Mouse (Mus musculus) stomach, embryonic 14.5 days (tissue): Measurements from ENCODE around the gene Map7. TPM values are rescaled to one million over a fixed set of nuclear protein-coding genes. Genes with fewer than 3 reads are reported as not detected.
A peak's percentile ranks its signal among the peaks of the same experiment; 100 is the strongest.

Experiments used
- ATAC-seq: fragments of 200-750 bp; cut with Nextera tagmentation; 2 replicates; pipeline ENCODE4 v1.8.0; 2017; ENCODE audit warnings: low read depth, moderate TSS enrichment; ENCODE audit not compliant: insufficient number of reproducible peaks, insufficient read depth, low FRiP score
- H3K27ac ChIP-seq: fragments of 300-500 bp; sonication (generic); 2 replicates; pipeline ENCODE4 v1.5.1; 2014; ENCODE audit warnings: mild to moderate bottlenecking, low read length, moderate library complexity, mixed read lengths
- H3K27me3 ChIP-seq: fragments of 300-500 bp; sonication (generic); 2 replicates; pipeline ENCODE4 v1.6.1; 2014; ENCODE audit warnings: low read length, control low read depth, mixed read lengths; ENCODE audit not compliant: control insufficient read depth, insufficient read depth
- H3K36me3 ChIP-seq: fragments of 300-500 bp; sonication (generic); 2 replicates; pipeline ENCODE4 v1.6.1; 2014; ENCODE audit warnings: mild to moderate bottlenecking, control low read depth, low read length, moderate library complexity, mixed read lengths; ENCODE audit not compliant: control insufficient read depth, insufficient read depth
- H3K4me1 ChIP-seq: fragments of 300-500 bp; sonication (generic); 2 replicates; pipeline ENCODE4 v1.6.1; 2014; ENCODE audit warnings: low read length, control low read depth, mixed read lengths; ENCODE audit not compliant: control insufficient read depth, insufficient read depth
- H3K4me2 ChIP-seq: fragments of 300-500 bp; sonication (generic); replicated peaks from 2 replicates; pipeline ENCODE4 v1.6.1; 2014; ENCODE audit warnings: low read depth, low read length, control low read depth
- H3K4me3 ChIP-seq: fragments of 300-500 bp; sonication (generic); 2 replicates; pipeline ENCODE4 v1.5.1; 2014; ENCODE audit warnings: low read depth, low read length, control low read depth
- H3K9ac ChIP-seq: fragments of 300-500 bp; sonication (generic); replicated peaks from 2 replicates; pipeline ENCODE4 v1.6.1; 2014; ENCODE audit warnings: low read depth, mild to moderate bottlenecking, control low read depth, low read length, moderate library complexity, mixed read lengths
- H3K9me3 ChIP-seq: fragments of 300-500 bp; sonication (generic); 2 replicates; pipeline ENCODE4 v1.6.1; 2016; ENCODE audit warnings: low read depth, low read length, control low read depth; ENCODE audit not compliant: control insufficient read depth
- WGBS: fragments of 180-500 bp; shearing (Covaris S2); extraction: QIAGEN DNeasy Blood & Tissue Kit; methylation state at CpG from one replicate; pipeline ENCODE4 v1.1.7; 2014; 5-methylcytosine and 5-hydroxymethylcytosine counted together
- polyA plus RNA-seq: library from polyadenylated mRNA; unstranded; fragments of >200 nt; fragmentation: Nextera tagmentation; extraction: Ambion mirVana; gene quantifications from 2 replicates; pipeline ENCODE4 v1.2.1, GENCODE M21; 2014

Gene Map7
- polyA plus RNA-seq, 1 experiment from 2014 or later = 12.0 TPM

DNA sequence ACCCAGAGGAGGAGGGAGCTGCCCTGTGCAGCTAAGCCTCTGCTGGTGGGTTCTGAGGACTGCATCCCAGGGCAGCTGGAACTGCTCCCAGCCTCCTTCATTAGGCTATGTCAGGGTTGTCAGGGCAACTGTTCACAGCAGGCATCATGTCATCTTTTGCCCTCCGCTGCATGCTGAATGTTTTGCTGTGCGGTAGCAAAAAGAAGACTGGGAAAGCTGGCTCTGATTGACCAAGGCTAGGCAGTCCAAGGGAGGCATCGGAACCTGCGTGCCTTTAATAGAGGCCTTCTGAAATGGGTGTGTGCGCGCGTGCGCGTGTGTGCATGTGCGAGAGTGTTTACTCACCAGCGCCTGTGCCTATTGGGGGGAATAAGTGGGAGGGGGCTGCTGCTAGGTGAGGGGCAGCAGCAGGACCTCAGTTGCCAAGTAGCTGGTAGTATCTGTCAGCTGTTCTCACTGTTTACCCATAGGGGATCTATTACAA is 22.4 kb downstream of the Map7 start:
- peaks cover 13% of the 10 kb centered on the region; the same call in 1 of the 2 replicates for H3K4me1 ChIP-seq
- WGBS = 12% methylated on average over 11 of the region's 11 CpGs

DNA sequence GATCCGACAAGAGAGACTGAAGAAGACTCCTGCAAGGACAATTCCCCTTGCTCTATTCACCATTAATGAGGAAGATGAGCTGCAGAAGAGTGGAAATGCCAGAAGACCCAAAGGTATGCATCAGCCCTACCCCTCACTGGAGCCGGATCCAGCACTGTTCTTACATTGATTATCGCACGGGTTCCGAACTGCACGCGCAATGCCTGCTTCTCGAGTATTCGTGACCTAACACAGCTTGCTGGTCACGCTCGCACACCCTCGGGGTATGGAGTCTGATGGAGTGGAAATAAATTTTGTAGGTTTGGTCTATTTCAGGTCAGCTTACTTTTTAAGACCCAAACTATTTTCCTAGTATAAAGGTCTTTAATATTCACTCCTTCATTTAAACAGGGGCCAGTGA is 22.9 kb downstream of the Map7 start:
- 58% methylated on average over 12 of the region's 12 CpGs for WGBS
- ATAC-seq = no peak
- no peak overlapping the region for H3K4me2 ChIP-seq
- no peak overlapping the region for H3K27ac ChIP-seq
- peaks cover 13% of the 10 kb centered on the region; the same call in 1 of the 2 replicates for H3K4me1 ChIP-seq
- no peaks in the 10 kb centered on the region for H3K36me3 ChIP-seq
- H3K4me3 ChIP-seq = no peak overlapping the region
- H3K27me3 ChIP-seq = no peaks in the 10 kb centered on the region
- no peak overlapping the region for H3K9ac ChIP-seq
- H3K9me3 ChIP-seq = no peaks in the 10 kb centered on the region

More for the DNA sequence above, 22.4 kb downstream of the Map7 start:
- no peaks in the 10 kb centered on the region for H3K27me3 ChIP-seq
- H3K4me2 ChIP-seq = peak overlapping the region; percentile 48
- peak overlapping the region; percentile 71; the same call in 1 of the 2 replicates for H3K27ac ChIP-seq
- peak; percentile 89 for ATAC-seq
- H3K36me3 ChIP-seq = no peaks in the 10 kb centered on the region
- H3K4me3 ChIP-seq = peak overlapping the region; percentile 16; the same call in 1 of the 2 replicates
- no peak overlapping the region; the same call in 1 of the 2 replicates for H3K9ac ChIP-seq
- H3K9me3 ChIP-seq = no peaks in the 10 kb centered on the region

DNA sequence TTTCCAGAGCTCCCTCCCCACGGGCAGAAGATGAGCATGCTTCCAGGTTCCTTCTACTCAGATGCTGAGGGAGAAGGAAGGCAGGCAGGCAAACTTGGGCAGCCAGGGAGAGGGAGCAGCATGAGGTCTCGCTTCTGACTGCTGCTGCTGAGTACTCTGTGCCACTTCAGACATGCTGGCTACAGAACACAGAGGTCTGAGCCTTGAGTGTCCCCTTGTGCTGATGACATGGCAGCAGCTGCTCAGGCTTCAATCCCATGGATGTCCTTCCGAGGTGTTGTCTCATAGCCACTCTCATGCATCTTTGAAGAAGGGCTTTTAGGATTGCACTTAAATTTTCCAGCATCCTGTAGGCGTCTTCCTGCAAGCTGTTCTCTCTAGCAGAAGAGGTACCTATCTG is 23.5 kb downstream of the Map7 start:
- no peaks in the 10 kb centered on the region for H3K27me3 ChIP-seq
- H3K9me3 ChIP-seq = no peaks in the 10 kb centered on the region
- H3K27ac ChIP-seq = no peak overlapping the region
- no peak overlapping the region for H3K4me2 ChIP-seq
- H3K4me1 ChIP-seq = peaks cover 13% of the 10 kb centered on the region; the same call in 1 of the 2 replicates
- no peak overlapping the region for H3K9ac ChIP-seq
- H3K36me3 ChIP-seq = no peaks in the 10 kb centered on the region
- 43% methylated on average over 4 of the region's 4 CpGs for WGBS
- no peak for ATAC-seq
- no peak overlapping the region for H3K4me3 ChIP-seq

DNA sequence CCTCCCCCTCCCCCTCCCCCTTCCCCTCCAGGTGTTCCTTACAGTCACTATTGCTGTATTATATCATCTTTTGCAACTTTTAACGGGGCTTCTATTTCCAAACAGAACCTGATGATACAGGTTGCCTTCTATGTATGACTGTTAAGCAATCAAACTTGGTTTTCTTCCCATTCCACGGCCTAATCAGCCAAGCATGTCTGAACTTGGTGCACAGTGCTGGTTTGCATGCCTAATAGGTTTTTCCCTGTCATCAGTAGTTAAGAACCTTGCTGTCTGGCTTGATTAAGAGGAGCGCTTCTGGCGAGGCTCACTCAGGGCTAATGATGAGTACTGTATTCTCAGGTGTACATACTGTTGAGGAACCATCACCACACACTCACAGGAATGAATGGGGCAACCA is 25.5 kb downstream of the Map7 start:
- H3K27ac ChIP-seq = no peak overlapping the region

DNA sequence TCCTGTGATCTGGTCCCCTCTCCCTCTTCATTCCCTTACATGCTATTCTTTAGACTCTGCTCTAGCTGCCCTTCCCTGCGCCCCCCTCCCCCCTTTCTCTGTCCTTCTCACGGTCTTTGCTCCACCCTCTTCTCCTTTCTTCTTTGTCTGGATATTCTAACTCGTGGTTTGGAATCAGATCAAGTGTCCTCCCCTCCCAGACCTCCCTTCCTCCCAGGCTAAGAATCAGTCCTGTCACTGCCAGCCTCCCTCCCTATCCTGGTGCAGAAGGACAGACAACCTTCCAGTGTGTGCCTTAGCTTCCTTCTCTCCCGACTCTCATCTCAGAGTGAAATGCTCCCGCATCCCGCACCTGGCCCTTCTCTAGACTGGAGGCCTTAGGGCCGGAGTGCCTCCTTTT is 27.8 kb downstream of the Map7 start:
- Histone ChIP-seq H3K27me3 (no peaks in the 10 kb centered on the region), H3K27ac (no peak overlapping the region), H3K9me3 (no peaks in the 10 kb centered on the region), H3K4me1 (peaks cover 8% of the 10 kb centered on the region; the same call in 1 of the 2 replicates), H3K4me2 (no peak overlapping the region), H3K9ac (no peak overlapping the region), H3K4me3 (no peak overlapping the region), H3K36me3 (no peaks in the 10 kb centered on the region)
- no peak for ATAC-seq
- WGBS = 71% methylated on average over 7 of the region's 7 CpGs

More for the DNA sequence above, 25.5 kb downstream of the Map7 start:
- H3K36me3 ChIP-seq = no peaks in the 10 kb centered on the region
- H3K4me2 ChIP-seq = no peak overlapping the region
- no peaks in the 10 kb centered on the region for H3K9me3 ChIP-seq
- H3K27me3 ChIP-seq = no peaks in the 10 kb centered on the region
- H3K4me3 ChIP-seq = no peak overlapping the region
- ATAC-seq = no peak
- no peak overlapping the region for H3K9ac ChIP-seq
- 66% methylated on average over 4 of the region's 4 CpGs for WGBS
- peaks cover 14% of the 10 kb centered on the region; the same call in 1 of the 2 replicates for H3K4me1 ChIP-seq

DNA sequence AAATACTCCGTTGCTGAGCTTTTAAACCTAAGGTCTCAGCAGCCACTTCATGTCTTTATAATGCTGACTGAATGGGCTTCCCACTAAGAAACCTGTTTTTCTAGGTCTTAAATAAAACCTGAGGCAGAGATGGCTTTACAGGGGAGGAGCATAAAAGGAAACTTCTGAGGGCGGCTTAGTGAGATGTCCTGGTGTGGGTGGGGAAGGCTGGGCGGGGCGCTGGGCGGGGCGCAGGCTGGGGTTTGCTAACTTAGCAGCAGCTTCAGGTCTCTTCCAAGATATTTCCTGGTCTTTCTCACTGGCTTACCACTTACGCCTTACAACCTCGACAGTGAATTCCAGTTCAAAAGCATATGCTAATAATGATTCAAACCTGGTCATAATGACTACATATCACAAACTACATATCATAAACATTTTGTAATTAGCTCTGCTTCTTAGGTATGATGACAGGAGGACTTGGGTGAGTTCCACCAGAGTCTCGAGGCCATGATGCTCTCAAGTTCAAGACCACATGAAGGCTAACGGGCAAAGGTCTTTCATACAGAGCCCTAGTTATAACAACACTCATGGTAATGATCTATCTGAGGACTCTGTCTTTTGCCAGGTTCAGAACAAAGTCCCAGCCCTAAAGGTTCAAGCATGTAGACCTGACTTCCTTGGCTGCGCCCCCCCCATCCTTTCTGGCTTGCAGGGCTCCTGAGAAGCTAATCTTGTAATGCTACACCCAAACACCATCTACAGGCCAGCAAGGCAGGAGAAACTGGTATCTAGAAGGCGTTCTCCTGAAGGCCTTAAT is 30.7 kb downstream of the Map7 start:
- no peaks in the 10 kb centered on the region for H3K9me3 ChIP-seq
- peak overlapping the region; percentile 36 for H3K27ac ChIP-seq
- peak; percentile 83; the same call in 1 of the 2 replicates for ATAC-seq
- no peak overlapping the region for H3K4me3 ChIP-seq
- no peak overlapping the region for H3K4me2 ChIP-seq
- no peaks in the 10 kb centered on the region for H3K27me3 ChIP-seq
- H3K36me3 ChIP-seq = no peaks in the 10 kb centered on the region
- WGBS = 30% methylated on average over 12 of the region's 12 CpGs
- peaks cover 8% of the 10 kb centered on the region; the same call in 1 of the 2 replicates for H3K4me1 ChIP-seq
- H3K9ac ChIP-seq = no peak overlapping the region

DNA sequence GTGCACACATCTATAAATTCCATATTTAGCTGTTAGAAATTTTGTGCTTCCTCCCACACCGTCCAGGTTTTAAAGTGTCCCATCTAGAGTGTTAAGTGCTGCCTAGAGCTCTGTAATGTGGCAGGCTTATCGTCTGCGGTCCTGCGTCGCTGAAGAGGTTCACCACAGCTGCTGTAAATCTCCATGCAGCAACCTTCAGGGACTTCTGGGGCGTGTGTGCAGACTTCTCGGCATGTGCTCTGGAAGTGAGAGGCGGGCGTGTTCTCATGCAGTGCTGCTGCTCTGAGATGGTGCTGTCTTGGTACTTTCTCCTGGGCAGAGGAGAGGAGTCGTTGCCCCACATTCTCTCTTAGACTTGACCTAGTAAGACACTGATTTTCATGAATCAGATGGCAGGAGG is 32.9 kb downstream of the Map7 start:
- 36% methylated on average over 10 of the region's 10 CpGs for WGBS
- Histone ChIP-seq H3K36me3 (no peaks in the 10 kb centered on the region), H3K4me2 (no peak overlapping the region), H3K27me3 (no peaks in the 10 kb centered on the region), H3K9ac (no peak overlapping the region), H3K4me1 (peaks cover 8% of the 10 kb centered on the region; the same call in 1 of the 2 replicates), H3K27ac (no peak overlapping the region), H3K4me3 (no peak overlapping the region), H3K9me3 (no peaks in the 10 kb centered on the region)
- no peak for ATAC-seq

DNA sequence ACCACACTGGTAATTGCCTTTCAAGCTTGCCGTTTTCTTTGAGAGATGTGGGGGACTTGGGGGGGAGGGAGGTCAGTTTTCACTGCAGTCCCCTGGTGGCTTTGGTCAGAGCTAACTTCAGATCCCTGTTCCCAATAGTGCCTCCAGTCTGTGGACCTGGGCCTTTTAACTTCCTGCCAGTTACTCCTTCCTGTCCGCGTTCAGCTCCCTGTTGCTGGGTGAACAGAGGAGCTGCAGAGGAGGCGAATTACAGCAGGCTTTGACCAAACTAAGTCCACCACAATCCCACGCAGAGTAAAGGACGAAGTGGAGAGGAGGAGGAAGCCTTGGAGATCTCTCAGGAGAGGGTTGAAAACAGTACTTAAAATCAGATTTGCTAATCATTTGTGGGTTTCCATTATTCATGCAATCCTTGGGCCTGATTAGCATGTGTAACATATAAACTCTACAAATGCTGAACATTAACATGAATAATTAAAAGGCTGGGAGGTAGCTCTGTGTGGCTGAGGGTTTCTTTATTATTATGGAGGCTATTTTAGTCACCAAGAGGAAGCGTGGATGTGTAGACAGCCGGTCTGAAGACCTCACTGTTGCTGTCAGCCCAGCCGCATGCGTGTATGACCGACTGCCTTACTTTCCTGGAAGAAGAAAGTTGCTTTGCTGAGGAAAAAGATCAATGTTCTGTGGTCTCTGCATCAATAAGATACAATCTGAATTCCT is 33.6 kb downstream of the Map7 start:
- Histone ChIP-seq H3K4me2 (no peak overlapping the region), H3K27me3 (no peaks in the 10 kb centered on the region), H3K4me1 (peaks cover 8% of the 10 kb centered on the region; the same call in 1 of the 2 replicates), H3K9ac (no peak overlapping the region), H3K36me3 (no peaks in the 10 kb centered on the region), H3K27ac (no peak overlapping the region), H3K9me3 (no peaks in the 10 kb centered on the region), H3K4me3 (no peak overlapping the region)
- 61% methylated on average over 11 of the region's 11 CpGs for WGBS
- no peak for ATAC-seq
